Mouse (Mus musculus): ENCODE data around the gene Dync1i1.

The Dync1i1 gene

GRCm38 (mm10) chr6:5977238-5977920 is 251.9 kb downstream of the Dync1i1 start:
- DNase-seq, result peak; percentile 9

- no peak for DNase-seq
Measured at GRCm38 (mm10) chr6:5991243-5991642, 265.8 kb downstream of the Dync1i1 start.

GRCm38 (mm10) chr6:5991817-5992755 is 266.6 kb downstream of the Dync1i1 start:
- DNase-seq, result peak; percentile 40

- no peak for DNase-seq
Measured at GRCm38 (mm10) chr6:5993056-5993455, 267.6 kb downstream of the Dync1i1 start.

GRCm38 (mm10) chr6:5997535-5997934 is 272.1 kb downstream of the Dync1i1 start:
- no peak for DNase-seq

GRCm38 (mm10) chr6:6002061-6002460 is 276.6 kb downstream of the Dync1i1 start:
- DNase-seq, result no peak

GRCm38 (mm10) chr6:6004756-6005485 is 279.5 kb downstream of the Dync1i1 start:
- DNase-seq, result peak; percentile 3

- DNase-seq, result peak; percentile 78
Measured at GRCm38 (mm10) chr6:6005762-6006431, 280.5 kb downstream of the Dync1i1 start.

GRCm38 (mm10) chr6:6011364-6011763 is 285.9 kb downstream of the Dync1i1 start:
- no peak for DNase-seq

GRCm38 (mm10) chr6:6015616-6016015 is 290.2 kb downstream of the Dync1i1 start:
- no peak for DNase-seq

GRCm38 (mm10) chr6:6016931-6017330 is 291.5 kb downstream of the Dync1i1 start:
- no peak for DNase-seq

GRCm38 (mm10) chr6:6023976-6024375 is 298.5 kb downstream of the Dync1i1 start:
- no peak for DNase-seq

- DNase-seq, result no peak
Measured at GRCm38 (mm10) chr6:6027664-6028063, 302.2 kb downstream of the Dync1i1 start.

- no peak for DNase-seq
Measured at GRCm38 (mm10) chr6:6038773-6039550, 313.5 kb downstream of the Dync1i1 start.

GRCm38 (mm10) chr6:6046729-6047424 is 321.4 kb downstream of the Dync1i1 start:
- DNase-seq, result no peak

- no peak for DNase-seq
Measured at GRCm38 (mm10) chr6:6052696-6053095, 327.3 kb downstream of the Dync1i1 start.

- no peak for DNase-seq
Measured at GRCm38 (mm10) chr6:6053946-6054345, 328.5 kb downstream of the Dync1i1 start.

GRCm38 (mm10) chr6:6058548-6058947 is 333.1 kb downstream of the Dync1i1 start:
- no peak for DNase-seq

GRCm38 (mm10) chr6:6067201-6067600 is 341.8 kb downstream of the Dync1i1 start:
- DNase-seq, result no peak

GRCm38 (mm10) chr6:6070015-6070414 is 344.6 kb downstream of the Dync1i1 start:
- DNase-seq, result no peak

- no peak for DNase-seq
Measured at GRCm38 (mm10) chr6:6071038-6071437, 345.6 kb downstream of the Dync1i1 start.
